Mouse (Mus musculus) small intestine, adult 2 months (tissue): ENCODE results near the gene Ppif. TPM values are rescaled to one million over a fixed set of nuclear protein-coding genes. Genes with fewer than 3 reads are reported as not detected.
A peak's percentile ranks its signal among the peaks of the same experiment; 100 is the strongest.

Source experiments
- H3K27ac ChIP-seq: fragments of 200-500 bp; 2 replicates; pipeline ENCODE4 v1.5.1; 2012; ENCODE audit warnings: low read depth, low read length, control low read depth, inconsistent platforms; ENCODE audit not compliant: insufficient read depth
- H3K27me3 ChIP-seq: fragments of 200-500 bp; 2 replicates; pipeline ENCODE4 v1.6.1; 2012; ENCODE audit warnings: mild to moderate bottlenecking, moderate library complexity, low read length, inconsistent platforms; ENCODE audit not compliant: control insufficient read depth, insufficient read depth
- H3K36me3 ChIP-seq: fragments of 200-500 bp; 2 replicates; pipeline ENCODE4 v1.6.1; 2012; ENCODE audit warnings: mild to moderate bottlenecking, low read length, control low read depth, inconsistent platforms; ENCODE audit not compliant: control insufficient read depth, insufficient read depth
- H3K4me1 ChIP-seq: fragments of 200-500 bp; 2 replicates; pipeline ENCODE4 v1.6.1; 2012; ENCODE audit warnings: low read length, inconsistent platforms, mixed read lengths; ENCODE audit not compliant: control insufficient read depth, insufficient read depth, insufficient read length
- H3K4me3 ChIP-seq: fragments of 200-500 bp; 2 replicates; pipeline ENCODE4 v1.5.1; 2012; ENCODE audit warnings: low read depth, mild to moderate bottlenecking, control low read depth, inconsistent platforms, low read length, moderate library complexity
- CTCF ChIP-seq: fragments of 200-500 bp; IDR thresholded peaks from 2 replicates; pipeline ENCODE4 v1.5.1; 2012; ENCODE audit warnings: low read depth, mild to moderate bottlenecking, control low read depth, inconsistent platforms, low read length, moderate library complexity, mixed read lengths; ENCODE audit not compliant: insufficient replicate concordance, insufficient read length; ENCODE audit errors: extremely low read depth
- POLR2A ChIP-seq: fragments of 200-500 bp; IDR thresholded peaks from 2 replicates; pipeline ENCODE4 v1.6.1; 2012; ENCODE audit warnings: low read depth, mild to moderate bottlenecking, control low read depth, inconsistent platforms, low read length, moderate library complexity
- WGBS: fragments of 180-500 bp; shearing (Covaris S2); methylation state at CpG from one replicate; pipeline ENCODE4 v1.1.7; 2018; 5-methylcytosine and 5-hydroxymethylcytosine counted together
- polyA plus RNA-seq: library from polyadenylated mRNA; depleted of rRNA; stranded (reverse); fragments of >200 nt; gene quantifications from 2 replicates; pipeline ENCODE4 v1.2.3, GENCODE M21; 2012; rRNA removed

Ppif gene
- 66.8 and 80.1 TPM in 2 replicates for polyA plus RNA-seq

DNA sequence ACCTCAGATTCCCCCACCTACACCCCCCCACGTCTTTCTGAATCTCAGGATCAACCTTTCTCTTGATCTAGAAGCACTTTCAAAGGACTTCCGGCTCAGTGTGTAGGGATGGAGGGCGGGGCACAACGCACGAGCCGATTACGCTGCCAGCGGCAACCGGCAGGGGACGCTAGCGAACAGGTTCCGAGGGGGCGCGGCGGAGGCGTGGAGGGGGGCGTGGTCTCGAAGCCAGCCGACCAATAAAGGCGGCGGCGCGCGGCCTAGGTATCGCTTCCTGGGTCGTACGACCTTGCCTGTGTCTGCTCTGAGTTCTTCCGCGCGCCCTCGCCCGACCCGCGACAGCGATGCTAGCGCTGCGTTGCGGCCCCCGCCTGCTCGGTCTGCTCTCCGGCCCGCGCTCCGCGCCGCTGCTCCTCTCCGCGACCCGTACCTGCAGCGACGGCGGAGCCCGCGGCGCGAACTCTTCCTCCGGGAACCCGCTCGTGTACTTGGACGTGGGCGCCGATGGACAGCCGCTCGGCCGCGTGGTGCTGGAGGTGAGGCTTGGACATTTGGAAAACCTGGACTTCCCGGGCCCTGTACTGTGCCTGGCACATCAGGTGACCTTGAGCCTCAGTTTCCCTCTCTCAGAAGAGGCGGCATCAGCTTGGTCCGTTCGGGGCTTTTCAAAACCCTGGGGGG is at the start of gene Ppif:
Ppif (plus strand) TSS at position 267 of the 681 bp plus-strand sequence.
- WGBS, result under 1% methylated on average over 70 of the region's 70 CpGs
- TF ChIP-seq CTCF (peak; percentile 96), POLR2A (peak; percentile 79)
- Histone ChIP-seq H3K36me3 (peaks cover 14% of the 10 kb centered on the region; the same call in 1 of the 2 replicates), H3K27ac (peak within 1 kb of the TSS; percentile 88), H3K4me3 (peak within 1 kb of the TSS; percentile 93), H3K27me3 (no peaks in the 10 kb centered on the region), H3K4me1 (peaks cover 16% of the 10 kb centered on the region)

DNA sequence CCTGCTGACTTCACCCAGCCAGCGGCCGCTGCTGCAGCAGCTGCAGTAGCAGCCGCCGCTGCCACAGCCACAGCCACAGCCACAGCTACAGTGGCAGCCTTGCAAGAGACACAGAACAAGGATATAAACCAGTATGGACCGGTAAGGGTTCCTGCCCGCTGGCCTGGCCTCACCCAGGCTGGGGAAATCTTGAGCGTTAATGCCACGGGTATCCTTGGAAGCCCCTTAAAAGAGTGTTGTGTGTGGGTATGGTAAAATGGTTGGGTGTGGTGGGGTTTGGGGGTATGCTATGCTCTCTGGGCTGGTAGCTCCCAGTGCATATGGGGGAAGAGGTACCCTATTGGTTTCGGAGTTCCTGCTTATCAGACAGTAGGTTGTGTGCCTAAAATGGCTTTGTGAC is 48.2 kb upstream of the Ppif start:
- no peak for TF ChIP-seq CTCF
- no peak for TF ChIP-seq POLR2A
- WGBS, result 88% methylated on average over 9 of the region's 9 CpGs
- Histone ChIP-seq H3K36me3 (peaks cover 58% of the 10 kb centered on the region), H3K27me3 (no peaks in the 10 kb centered on the region), H3K4me3 (no peak overlapping the region), H3K4me1 (peaks cover 7% of the 10 kb centered on the region), H3K27ac (no peak overlapping the region)

DNA sequence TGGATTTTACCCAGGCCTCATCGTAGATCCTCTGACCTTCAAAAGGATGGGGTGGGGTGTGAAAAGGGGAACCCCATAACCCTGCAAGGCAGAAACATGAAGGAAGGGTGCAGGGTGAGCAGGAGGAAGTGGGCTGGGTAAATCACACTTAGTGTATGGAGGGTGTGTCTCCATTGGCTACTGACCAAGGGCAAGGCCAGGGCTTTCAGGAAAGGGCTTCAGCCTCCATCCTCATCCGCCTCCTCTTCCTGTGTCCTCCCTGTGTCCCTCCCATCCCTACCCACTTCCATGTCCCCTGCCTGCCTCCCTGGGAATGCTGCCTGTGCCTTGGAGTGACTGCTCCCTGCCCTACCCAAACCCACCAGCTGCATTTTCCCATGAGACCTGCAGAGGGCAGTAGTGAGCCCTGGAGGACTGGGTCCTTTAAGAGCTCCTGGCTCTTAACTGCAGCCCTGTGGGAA is 47.8 kb upstream of the Ppif start:
- peak; percentile 96; the same call in 1 of the 2 replicates for TF ChIP-seq CTCF
- no peak for TF ChIP-seq POLR2A
- Histone ChIP-seq H3K4me3 (no peak overlapping the region), H3K36me3 (peaks cover 62% of the 10 kb centered on the region), H3K27ac (no peak overlapping the region), H3K4me1 (peaks cover 7% of the 10 kb centered on the region), H3K27me3 (no peaks in the 10 kb centered on the region)
- WGBS, result 41% methylated on average over 2 of the region's 2 CpGs

DNA sequence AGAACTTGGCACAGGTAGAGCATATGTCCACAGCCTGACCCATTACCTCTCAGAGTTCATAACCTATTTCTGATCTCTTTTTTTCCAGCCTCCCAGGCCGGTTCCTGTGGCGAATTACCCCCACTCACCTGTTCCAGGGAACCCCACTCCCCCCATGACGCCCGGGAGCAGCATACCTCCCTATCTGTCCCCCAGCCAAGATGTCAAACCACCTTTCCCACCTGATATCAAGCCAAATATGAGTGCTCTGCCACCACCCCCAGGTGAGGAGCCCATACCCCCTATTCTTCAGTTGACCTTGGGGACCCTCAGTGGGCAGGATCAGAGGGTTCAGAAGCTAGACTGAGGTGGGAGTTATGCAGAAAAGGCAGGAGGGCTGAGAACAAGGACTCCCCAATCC is 42.8 kb upstream of the Ppif start:
- H3K27ac ChIP-seq, result no peak overlapping the region
- TF ChIP-seq POLR2A (no peak), CTCF (no peak)
- peaks cover 92% of the 10 kb centered on the region for H3K36me3 ChIP-seq
- H3K27me3 ChIP-seq, result no peaks in the 10 kb centered on the region
- no peaks in the 10 kb centered on the region; the same call in 1 of the 2 replicates for H3K4me1 ChIP-seq
- WGBS, result 96% methylated on average over 4 of the region's 4 CpGs
- no peak overlapping the region for H3K4me3 ChIP-seq

GRCm38 (mm10) chr14:25651905-25652304 is 42.0 kb upstream of the Ppif start:
- Histone ChIP-seq H3K4me1 (no peaks in the 10 kb centered on the region), H3K4me3 (no peak overlapping the region), H3K36me3 (peaks cover 96% of the 10 kb centered on the region), H3K27ac (no peak overlapping the region), H3K27me3 (no peaks in the 10 kb centered on the region)
- TF ChIP-seq CTCF (no peak), POLR2A (no peak)
- 89% methylated on average over 9 of the region's 9 CpGs for WGBS

DNA sequence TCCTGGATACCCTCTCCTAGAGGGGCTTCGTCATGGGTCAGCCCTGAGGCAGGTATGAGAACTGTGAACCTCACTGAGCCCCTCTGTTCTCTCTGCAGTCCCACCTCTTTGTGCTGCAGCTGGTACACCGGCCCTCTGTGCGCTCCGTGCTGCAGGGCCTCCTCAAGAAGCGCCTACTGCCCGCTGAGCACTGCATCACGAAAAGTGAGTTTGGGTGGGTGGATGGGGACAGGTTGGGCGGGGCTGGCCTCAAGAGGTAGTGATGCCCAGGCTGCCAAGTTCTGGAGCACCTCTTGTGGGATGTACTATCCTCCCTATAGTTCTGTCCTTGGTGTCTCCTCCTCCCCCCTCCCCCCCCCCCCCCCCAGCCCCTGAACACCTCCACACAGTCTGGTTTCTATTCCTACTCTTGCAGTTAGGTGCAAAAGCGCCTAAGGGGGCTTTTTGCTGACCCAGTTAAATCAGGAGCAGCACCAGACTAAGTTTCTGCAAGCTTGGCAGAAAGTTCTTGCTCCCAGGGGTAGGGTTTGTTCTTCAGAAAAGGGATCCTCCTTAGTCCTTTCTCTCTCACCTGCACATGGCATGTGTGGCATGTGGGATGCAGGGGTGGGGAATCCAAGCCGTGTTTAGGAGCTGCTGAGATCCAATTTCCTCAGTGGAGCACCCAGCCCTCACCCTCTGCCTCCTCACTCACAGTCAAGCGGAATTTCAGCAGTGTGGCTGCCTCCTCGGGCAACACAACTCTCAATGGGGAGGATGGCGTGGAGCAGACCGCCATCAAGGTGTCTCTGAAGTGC is 39.4 kb upstream of the Ppif start:
- no peak for TF ChIP-seq CTCF
- no peak for TF ChIP-seq POLR2A
- Histone ChIP-seq H3K27ac (no peak overlapping the region), H3K4me1 (no peaks in the 10 kb centered on the region), H3K4me3 (no peak overlapping the region), H3K27me3 (no peaks in the 10 kb centered on the region), H3K36me3 (peaks cover 96% of the 10 kb centered on the region)
- 94% methylated on average over 14 of the region's 14 CpGs for WGBS

DNA sequence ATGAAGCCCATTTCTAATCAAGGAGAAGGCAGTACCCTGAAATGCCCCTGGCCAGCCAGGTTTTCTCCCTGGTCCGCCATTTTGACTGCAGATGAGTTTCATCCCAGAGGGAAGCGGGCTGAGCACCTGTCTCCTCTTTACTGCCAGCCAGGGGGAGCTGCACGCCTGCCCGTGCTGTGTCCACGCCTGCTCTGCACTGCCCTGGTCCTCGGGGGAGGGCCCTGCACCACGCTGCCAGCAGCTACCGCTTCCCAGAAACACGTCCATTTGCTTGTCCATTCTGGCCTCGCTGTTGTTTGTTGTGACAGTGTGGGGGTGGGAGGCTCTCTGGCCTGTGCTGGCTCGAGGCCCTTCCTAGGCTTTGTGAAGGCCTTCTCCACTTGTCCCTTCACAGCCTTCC is 33.3 kb upstream of the Ppif start:
- no peaks in the 10 kb centered on the region for H3K27me3 ChIP-seq
- no peak overlapping the region for H3K4me3 ChIP-seq
- H3K4me1 ChIP-seq, result no peaks in the 10 kb centered on the region
- WGBS, result 78% methylated on average over 11 of the region's 11 CpGs
- peaks cover 87% of the 10 kb centered on the region for H3K36me3 ChIP-seq
- TF ChIP-seq CTCF, result no peak
- no peak for TF ChIP-seq POLR2A
- H3K27ac ChIP-seq, result no peak overlapping the region
